Mouse (Mus musculus): ENCODE measurements around the gene Pqbp1.

Pqbp1 gene

DNA sequence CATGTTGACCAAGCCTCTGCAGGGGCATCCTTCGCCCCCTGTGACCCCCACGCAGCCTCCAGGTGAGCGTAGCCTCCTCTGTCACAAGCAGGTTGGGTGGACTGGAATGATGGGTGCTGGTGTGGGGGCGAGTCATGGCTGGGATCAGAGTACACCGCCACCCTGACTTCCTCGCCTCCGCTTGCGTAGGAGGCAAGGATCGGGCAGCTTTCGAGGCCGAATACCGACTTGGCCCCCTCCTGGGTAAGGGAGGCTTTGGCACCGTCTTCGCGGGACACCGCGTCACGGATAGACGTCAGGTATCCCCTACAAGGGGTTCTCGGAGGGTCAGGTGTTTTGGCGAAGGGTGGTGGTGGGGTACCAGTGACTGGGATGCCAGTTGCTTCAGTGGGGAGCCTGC lies 20.6 kb downstream of the Pqbp1 start:
- no peak for DNase-seq (ENCODE audit: low read depth)

DNA sequence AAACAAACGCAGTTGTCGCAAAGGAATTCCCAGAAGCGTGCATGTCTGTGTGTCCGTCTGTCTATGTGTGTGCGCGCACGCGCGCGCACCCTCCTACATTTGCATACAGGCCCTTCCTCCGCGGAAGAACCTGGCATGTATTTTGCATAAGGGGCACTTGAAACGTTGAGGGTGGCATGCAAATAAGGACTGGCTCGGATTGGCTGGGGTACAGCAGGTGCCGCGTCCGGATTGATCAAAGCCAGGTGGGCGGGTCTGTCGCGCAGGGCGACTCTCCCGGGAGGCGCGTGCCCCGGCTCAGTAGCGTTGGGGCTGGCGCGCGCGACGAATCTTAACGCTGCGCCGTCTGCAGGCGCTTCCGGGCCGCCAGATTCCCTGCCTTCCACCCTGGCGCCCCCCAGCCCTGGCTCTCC lies 21.1 kb downstream of the Pqbp1 start, which contains the start of gene Pim2:
TSS of gene Pim2 (plus strand) at position 256 of the 413 bp plus-strand sequence.
- peak; percentile 73 for DNase-seq (ENCODE audit: low read depth)

DNA sequence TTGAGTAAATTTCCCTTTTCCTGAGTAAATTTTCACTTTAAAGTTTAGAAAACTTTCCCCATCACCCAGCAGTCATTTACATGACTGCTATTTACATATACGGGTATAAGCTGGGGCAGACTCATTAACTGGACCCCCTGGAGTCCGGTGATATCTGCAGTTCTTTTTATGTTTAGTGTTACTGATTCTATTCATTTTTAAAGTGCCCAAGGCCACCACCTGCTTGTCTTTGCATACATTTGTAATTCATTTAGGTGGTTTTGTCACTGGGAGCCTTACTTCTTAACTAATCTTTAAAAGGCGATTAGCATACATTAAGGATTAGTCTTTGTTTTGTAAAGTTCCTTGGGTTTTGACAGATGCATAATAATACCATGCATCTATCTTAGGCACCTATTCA lies 29.2 kb downstream of the Pqbp1 start:
- DNase-seq (ENCODE audit: low read depth) = no peak

DNA sequence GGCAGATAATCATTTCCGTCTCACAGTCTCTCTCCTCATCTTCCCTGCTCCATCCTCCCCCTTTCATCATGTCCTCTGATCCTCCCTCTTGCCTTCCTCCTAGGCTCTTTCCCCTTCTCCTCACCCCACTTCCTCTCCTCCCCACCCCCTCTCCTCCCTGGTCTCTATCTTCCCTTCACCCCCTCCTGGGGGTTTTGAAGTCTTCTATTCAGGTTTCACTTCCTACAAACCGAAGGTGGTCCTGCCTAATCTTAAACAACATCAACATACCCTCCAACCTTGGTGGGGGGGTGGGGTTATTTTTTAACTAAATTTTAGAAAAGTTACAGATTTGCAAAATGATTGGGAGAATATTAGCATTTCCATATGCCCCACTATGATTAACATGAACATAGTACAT lies 30.6 kb downstream of the Pqbp1 start:
- no peak for DNase-seq (ENCODE audit: low read depth)

DNA sequence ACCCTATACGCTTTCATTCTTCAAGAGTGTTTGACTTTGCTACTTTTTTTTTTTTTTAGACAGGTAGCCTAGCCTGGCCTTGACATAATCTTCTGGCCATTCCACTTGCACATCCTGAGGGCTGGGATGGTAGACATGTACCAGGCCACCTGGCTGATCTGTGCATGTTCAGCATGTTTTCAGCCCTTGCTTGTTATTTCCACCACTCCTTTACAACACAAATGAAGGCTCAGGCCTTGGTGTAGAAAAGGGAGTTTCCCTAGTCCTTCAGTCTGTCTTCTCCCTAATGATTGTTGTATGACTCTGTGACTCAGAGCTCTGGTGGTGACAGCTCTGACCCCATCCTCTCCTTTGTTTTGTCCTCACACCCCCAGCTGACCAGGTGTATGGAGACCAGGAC lies 31.9 kb downstream of the Pqbp1 start:
- DNase-seq (ENCODE audit: low read depth) = no peak

DNA sequence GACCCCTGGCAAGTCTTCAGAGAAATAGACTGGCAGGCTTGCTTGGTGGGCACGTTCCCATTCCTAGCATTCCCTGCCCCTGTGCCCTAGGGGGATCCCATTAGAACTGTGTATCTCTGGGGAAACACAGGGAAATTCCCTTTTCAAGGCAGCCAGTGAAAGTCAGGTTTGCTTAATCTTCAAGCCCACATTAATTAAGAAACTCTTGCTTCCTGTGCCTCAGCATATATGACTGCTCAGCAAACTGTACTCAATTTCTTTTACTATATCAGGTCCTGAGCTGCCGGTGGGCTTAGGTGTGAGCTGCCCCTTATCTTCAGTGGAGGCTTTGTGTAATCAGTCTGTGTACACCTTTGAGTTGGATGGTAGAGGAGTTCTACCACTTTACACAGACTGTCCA lies 33.3 kb downstream of the Pqbp1 start:
- DNase-seq (ENCODE audit: low read depth) = no peak

DNA sequence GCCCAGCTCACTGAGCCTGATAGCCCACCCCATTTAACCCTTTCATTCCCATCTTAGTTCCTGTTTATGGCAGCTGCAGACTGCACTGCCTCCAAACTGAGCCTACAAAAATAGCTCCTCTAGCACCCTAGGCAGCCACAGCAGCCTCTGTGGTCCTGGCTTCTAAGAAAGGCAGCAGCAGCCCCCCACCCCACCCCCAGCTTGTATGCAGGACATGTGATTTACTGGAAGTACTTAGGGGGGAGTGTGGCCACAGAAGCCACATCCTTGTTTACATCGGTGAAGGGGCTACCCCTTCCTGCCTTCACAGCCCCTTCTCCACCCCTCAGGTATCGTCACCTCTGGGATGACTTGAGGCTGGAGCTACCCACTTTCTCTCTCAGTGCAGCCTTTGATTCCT lies 33.7 kb downstream of the Pqbp1 start:
- no peak for DNase-seq (ENCODE audit: low read depth)

DNA sequence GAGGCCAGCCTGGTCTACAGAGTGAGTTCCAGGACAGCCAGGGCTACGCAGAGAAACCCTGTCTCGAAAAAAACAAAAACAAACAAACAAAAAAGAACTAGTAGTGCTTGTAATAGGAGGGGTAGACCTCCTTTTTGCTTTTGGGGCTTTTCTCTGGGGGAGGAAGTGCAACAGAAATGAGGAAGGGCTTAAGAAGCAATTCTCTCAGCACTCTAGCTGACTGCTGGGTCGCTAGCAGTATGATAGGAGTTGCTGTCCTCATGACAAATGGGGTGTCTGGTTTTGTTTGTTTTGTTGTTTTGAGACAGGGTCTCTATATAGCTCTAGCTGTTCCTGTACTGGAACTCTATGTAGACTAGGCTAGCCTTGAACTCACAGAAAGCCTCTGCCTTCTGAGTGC lies 34.5 kb downstream of the Pqbp1 start:
- DNase-seq (ENCODE audit: low read depth) = no peak

DNA sequence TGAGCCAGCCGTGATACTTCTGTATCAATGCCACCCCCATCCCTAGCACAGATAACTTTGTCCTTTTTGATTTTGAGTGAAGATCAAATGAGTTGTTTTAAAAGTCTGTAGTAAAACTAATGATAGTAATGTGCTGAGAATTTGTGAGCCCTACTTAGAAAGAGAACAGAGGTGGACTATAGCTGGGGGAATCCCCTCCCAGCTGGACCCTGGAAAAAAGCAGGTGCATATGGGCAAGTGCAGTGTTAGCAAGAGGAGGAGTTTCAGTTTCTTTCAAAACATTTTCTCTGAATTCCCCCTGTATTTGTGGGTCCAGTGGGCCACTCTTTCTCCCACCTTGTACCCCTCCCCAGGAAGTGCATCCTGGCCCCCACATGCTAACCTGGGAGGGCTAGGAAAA lies 35.9 kb downstream of the Pqbp1 start:
- no peak for DNase-seq (ENCODE audit: low read depth)

DNA sequence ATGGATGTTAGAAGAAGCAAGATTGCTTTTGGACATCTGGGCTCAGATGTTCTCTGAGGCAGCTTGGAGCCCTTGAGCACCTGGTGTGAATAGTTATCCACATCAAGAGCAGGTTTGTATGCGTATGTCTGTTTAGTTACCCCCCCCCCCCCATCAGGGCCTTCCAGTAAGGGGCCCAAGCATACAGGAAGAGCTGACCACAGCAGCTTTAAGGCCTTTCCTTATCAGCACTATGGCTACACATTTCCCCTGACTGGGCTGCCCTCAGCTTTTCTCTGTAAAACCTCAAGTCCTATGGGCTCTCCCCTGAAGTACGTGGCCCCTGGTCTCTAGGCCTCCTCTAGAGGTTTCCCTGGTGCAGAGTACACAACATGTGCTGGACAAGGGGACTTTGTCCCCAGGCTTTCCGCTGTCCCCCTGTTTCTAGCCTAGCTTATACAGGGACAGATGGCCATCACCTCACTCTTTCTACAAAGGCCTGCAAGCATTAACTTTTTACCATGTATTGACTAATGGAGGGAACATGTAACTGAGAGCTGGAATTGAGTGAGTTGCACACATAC lies 39.8 kb downstream of the Pqbp1 start:
- no peak for DNase-seq (ENCODE audit: low read depth)

DNA sequence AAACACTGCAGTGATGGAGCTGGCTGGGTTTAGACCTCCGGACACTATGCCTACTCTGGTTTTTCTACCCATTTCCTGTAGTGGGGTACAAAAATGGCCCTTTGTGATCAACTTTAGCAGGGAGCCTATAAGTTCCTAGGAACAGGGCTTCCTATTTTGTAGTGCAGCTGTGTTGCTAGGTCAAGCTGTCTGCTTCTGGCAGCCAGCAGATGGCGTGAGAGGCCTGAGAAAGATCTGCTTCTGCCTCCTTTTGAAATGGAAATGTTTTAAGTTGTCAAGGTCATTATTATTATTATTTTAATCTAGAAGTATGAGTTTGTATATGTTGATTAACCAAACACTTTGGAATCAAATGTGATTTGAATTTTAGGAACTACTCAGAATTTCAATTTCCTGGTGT lies 44.5 kb downstream of the Pqbp1 start:
- DNase-seq (ENCODE audit: low read depth) = no peak

DNA sequence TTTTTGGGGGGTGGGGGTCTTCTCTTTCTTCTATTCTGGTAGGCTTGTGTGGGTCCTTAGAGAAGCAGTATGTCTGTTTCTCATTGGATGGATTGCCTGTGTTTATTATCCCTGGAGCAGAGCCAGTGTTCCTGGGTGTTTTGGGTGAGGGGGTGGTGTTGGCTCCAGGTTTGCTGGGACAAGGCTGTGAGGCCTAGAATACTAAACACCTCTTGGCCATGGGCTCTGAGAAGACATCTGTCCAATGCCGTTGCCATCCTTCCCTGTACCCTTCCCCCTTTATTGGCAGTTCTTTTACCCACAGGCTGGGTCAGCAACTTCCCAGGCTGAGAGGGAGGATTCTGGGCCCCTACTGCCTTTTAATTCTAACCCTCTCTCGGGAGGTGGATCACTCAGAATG lies 51.2 kb downstream of the Pqbp1 start:
- DNase-seq (ENCODE audit: low read depth) = no peak

All from c-Kit-positive CD71-positive TER-119-negative erythroid progenitor cells, embryonic 14.5 days (primary cell).